Mouse (Mus musculus) megakaryocyte-erythroid progenitor cell, adult 5-6 weeks (primary cell): ENCODE measurements around the gene Net1. TPM values are rescaled to one million over a fixed set of nuclear protein-coding genes. Genes with fewer than 3 reads are reported as not detected.
"Not testable (repeated sequence)": the region's sequence is repeated elsewhere in the genome, so short reads cannot be mapped to it uniquely, and the experiment has no call there.

Experiments used
- ATAC-seq: replicated peaks from 2 replicates; pipeline ENCODE4 v1.8.0; 2016; ENCODE audit warnings: mild to moderate bottlenecking, inconsistent platforms; ENCODE audit not compliant: severe bottlenecking, poor library complexity, low FRiP score, low TSS enrichment
- total RNA-seq, 2 experiments: library from RNA; stranded (forward) in 1 of 2; stranded (reverse) in 1 of 2; fragments of 200-1000, 215-1000 nt in 1 of 2; fragments of >200 nt in 1 of 2; fragmentation: Nextera tagmentation in 1 of 2; gene quantifications; 2 replicates each; pipeline ENCODE4 v1.2.3; 2014 to 2017

Gene Net1
- total RNA-seq (2014; fragmentation: Nextera tagmentation) = 112 and 118 TPM in 2 replicates
- total RNA-seq (2017) = 315 and 336 TPM in 2 replicates

DNA sequence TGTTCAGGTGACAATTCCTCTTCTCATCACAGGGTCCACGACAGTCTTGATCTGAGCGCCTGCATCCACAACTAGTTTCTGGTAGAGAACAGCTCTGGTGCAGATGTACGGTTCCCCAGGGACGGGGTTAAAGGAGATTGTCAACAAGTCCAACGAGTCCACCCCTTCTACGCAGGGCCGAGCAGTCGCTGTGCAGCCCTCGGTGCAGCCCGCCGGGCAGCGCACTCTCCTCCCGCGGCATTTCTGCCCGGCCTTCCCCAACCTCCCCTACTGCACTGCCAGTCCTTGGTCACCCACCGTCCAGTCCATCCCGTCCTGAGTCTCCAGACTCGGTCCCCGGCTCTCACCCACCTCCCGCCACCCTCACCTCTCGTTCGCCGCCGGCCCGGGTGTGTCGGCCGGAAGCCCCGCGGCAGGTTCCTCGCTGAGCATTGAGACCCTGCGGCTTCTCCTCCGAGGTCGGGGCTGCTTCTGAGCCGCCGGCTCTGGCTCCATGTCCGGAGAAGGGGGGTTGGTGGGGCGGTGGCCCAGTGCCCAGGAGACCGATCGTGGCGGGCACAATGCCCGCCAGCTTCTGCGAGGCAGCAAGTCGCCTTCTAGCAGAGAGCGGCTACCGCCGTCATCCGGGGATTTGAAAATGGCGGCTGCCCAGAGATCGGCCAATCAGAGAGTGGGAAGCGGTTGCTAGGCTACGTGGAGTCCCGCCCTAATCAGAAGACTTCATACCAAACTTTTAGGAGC is at the start of gene Net1, which contains the start of gene Tubal3:
TSS of gene Net1 (minus strand) at position 650 of the 741 bp plus-strand sequence.
TSS of gene Tubal3 (plus strand) at position 704 of the 741 bp plus-strand sequence.
- peak; percentile 94 for ATAC-seq

GRCm38 (mm10) chr13:3951198-3951914 is 33.3 kb upstream of the Net1 start:
- no peak for ATAC-seq

DNA sequence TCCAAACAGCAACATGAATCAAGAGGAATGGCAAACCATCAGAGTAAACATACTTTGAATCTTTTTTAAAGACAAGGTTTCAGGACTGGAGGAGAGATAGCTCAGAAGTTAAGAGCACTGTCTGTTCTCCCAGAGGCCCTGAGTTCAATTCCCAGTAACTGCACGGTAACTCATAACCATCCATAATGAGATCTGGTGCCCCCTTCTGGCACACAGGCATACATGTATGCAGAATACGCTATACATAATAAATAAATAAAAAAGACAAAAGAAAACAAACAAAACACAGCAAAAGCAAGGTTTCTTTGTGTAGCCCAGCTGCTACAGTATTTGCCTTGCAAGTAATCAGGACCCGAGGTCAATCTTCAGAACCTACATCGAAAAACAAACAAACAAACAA is 31.5 kb upstream of the Net1 start:
- no peak for ATAC-seq

- no peak for ATAC-seq
These were observed 29.2 kb upstream of the Net1 start for GRCm38 (mm10) chr13:3947267-3947666.

- no peak for ATAC-seq
These were observed 27.2 kb upstream of the Net1 start, which contains the start of gene Ucn3 for GRCm38 (mm10) chr13:3945249-3945648. TSS of gene Ucn3 (minus strand) at chr13:3945349.

- no peak for ATAC-seq
These were observed 26.7 kb upstream of the Net1 start for GRCm38 (mm10) chr13:3944699-3945098.

GRCm38 (mm10) chr13:3926046-3926445 is 8.0 kb upstream of the Net1 start:
- ATAC-seq = no peak

DNA sequence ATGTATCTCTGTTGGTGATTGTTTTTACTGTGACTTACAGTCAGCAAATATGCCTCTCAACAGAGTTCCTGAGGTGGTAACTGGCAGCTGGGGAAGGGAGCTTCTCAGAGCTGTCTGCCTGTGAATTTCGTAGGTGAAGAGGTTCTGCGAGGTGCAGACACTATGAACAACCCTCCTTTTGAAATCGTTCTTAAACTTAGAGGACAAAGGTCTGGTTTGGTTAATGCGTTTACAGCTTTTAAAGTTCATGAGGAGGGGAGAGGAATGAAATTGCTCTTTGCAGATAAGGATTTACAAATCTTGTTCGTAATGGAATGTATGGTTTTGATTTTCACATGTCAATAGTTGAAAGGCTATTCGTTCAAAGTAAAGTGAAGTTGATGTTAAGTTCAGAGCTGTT is 7.6 kb upstream of the Net1 start:
- no peak for ATAC-seq

- ATAC-seq = no peak
These were observed 6.5 kb upstream of the Net1 start for GRCm38 (mm10) chr13:3924483-3924882.

- no peak for ATAC-seq
These were observed 4.5 kb downstream of the Net1 start for GRCm38 (mm10) chr13:3913504-3913903.

DNA sequence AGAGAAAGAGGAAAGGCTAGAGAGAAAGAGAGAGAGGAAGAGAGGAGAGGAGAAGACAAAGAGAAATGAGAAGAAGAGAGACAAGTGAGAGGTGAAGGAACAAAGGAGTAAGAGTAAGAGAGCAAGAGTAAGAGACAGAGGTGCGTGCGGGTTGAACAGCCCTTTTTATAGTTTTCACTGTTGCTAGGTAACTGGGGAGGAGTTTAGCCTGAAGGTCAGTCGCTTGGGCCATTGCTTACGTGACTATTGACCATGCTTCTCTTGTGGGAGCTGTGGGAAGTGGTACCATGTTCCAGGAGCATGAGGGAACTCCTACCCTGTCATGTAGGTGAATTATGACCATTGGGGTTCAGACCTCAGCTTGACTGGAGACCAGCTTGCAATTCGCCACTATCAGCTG is 7.7 kb downstream of the Net1 start:
- ATAC-seq = no peak

DNA sequence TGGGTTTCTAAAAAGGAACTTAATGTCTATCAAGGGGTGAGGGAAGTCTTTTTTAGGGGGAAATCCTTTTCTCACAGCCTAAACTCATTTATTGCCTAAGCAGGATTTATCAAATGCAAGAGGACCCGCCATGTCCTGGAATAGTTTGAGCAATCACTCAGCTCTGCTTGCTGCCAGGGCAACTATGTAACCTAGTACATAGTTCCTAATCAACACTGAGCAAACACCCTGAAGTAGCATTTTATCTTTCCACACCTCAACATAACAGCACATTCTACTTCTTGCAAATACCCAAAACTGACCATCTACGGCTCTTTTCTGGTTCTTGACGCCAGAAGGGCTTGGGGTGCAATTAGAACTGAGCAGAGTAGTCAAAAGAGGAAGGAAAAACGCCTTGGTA is 9.8 kb downstream of the Net1 start:
- ATAC-seq = peak; percentile 52; the same call in 1 of the 2 replicates

DNA sequence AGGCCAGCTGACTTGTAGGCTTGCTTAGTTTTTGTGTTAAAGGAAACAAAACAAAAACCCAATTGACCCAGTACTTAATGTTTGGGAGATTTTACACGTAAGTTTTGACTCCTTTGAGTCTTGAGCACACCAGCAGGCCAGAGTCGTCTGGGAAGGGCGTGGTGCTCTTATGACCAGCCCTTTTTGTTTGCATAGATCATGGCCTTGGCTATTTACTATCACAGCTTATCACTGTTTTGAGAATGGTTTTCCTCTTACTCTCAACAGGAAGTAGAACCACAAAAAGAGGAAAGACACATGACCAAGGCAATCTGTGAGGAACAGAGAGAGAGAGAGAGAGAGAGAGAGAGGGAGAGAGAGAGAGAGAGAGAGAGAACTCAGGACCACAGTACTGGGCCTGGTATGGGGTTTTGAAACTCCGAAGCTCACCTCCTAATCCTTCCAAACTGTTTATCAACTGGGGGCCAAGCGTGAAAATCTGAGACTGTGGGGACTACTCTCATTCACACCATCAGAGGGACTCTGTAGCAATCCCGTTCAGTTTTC is 10.8 kb downstream of the Net1 start:
- no peak for ATAC-seq

DNA sequence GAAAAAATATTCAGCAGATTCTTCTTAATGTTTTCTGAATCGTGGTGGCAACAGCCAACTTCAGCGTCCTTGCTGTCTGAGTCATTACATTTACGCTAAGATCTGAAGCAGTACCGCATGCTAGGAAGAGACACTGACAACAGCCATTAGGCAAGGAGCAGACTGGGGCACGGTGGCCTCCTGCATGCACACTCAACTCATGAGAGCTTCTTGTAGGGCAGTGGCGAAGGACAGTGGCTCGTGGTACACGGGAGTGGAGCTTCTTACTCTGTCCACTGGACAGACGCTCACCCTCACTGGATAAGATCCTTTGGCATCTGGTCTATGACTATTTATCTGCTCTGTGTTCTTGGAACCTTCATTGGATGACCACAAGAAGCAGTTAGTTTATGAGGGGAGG is 18.7 kb downstream of the Net1 start:
- no peak for ATAC-seq

DNA sequence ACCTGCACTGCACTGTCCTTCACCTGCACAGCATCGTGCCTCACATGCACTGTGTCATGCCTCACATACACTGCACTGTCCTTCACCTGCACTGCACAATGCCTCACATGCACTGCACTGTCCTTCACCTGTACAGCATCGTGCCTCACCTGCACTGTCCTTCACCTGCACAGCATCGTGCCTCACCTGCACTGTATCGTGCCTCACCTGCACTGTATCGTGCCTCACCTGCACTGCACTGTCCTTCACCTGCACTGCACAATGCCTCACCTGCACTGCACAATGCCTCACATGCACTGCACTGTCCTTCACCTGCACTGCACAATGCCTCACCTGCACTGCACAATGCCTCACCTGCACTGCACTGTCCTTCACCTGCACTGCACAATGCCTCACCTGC is 19.8 kb downstream of the Net1 start:
- not testable (repeated sequence) for ATAC-seq

DNA sequence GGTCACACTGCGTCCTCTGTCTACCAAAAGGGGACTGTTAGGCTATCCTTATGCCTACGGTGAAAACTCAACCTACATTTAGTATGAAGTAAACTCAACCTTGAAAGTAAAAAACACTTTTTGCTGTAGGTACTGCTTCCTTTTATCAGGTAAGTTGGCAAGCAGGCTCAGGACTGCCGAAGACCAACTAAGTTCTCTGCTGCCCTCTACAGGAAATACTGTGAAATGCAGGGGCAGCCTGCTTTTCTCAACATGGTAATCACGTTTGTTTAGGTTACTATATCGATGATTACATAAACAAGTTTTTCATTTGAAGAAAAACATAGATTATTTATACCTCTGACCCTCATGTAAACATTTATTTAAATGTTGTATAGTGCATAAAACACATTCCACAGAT is 21.1 kb downstream of the Net1 start:
- ATAC-seq = peak; percentile 29

- ATAC-seq = no peak
These were observed 22.0 kb downstream of the Net1 start for GRCm38 (mm10) chr13:3896032-3896431.

GRCm38 (mm10) chr13:3895397-3895980 is 22.5 kb downstream of the Net1 start:
- no peak for ATAC-seq

DNA sequence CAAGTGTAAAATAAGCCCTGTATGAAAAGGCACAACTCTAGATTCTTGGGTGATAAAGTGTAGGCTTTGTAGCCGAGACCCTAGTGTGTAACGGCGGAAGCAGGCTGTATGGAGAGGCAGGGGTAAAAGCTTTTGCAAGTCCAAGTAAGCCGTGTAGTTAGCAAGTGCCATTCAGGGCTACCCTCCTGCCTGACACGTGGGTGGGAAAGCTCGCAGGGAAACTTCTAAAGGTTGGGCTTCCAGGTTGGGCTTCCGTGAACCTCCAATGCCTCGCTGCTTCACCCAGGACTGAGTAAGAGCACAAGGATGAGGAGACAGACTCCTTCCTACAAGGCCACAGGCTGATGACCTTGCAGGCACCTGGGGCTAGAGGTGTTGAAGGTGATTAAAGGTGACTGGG is 23.5 kb downstream of the Net1 start:
- ATAC-seq = no peak

GRCm38 (mm10) chr13:3893126-3893734 is 24.8 kb downstream of the Net1 start:
- ATAC-seq = peak; percentile 95
